Mouse (Mus musculus) brain, embryonic 14.5 days (tissue): Measurements from ENCODE around the gene Samd14.

Source experiments
- CTCF ChIP-seq: fragments of 200-500 bp; IDR thresholded peaks from 2 replicates; pipeline ENCODE4 v1.5.1; 2012; ENCODE audit warnings: inconsistent platforms, mild to moderate bottlenecking, moderate library complexity, borderline replicate concordance; ENCODE audit not compliant: insufficient read depth, insufficient read length; ENCODE audit errors: extremely low read depth
- POLR2A ChIP-seq: fragments of 200-500 bp; IDR thresholded peaks from 2 replicates; pipeline ENCODE4 v1.6.1; 2012; ENCODE audit warnings: mild to moderate bottlenecking, inconsistent platforms, borderline replicate concordance; ENCODE audit not compliant: poor library complexity, insufficient read depth, insufficient read length, severe bottlenecking; ENCODE audit errors: extremely low read depth

GRCm38 (mm10) chr11:94976199-94976598 is 33.5 kb upstream of the Samd14 start, which contains the start of gene Sgca:
- no peak for TF ChIP-seq POLR2A
- no peak for TF ChIP-seq CTCF
